Mouse (Mus musculus) heart, embryonic 14.5 days (tissue): ENCODE measurements around the gene Gid8. TPM values are rescaled to one million over a fixed set of nuclear protein-coding genes. Genes with fewer than 3 reads are reported as not detected.

Source experiments
- polyA plus RNA-seq: library from polyadenylated mRNA; unstranded; fragments of >200 nt; fragmentation: Nextera tagmentation; extraction: Ambion mirVana; gene quantifications from 2 replicates; pipeline ENCODE4 v1.2.1, GENCODE M21; 2014

Gene Gid8
- polyA plus RNA-seq, 1 experiment from 2014 or later: 50.5 TPM

Other genes with a start within 250 kb of the Gid8 start
- gene Ntsr1, start 210.1 kb upstream of the Gid8 start, polyA plus RNA-seq: 1.6 and 2.6 TPM in 2 replicates
- gene Mrgbp, start 128.8 kb upstream of the Gid8 start, polyA plus RNA-seq: 23.5 and 24.4 TPM in 2 replicates
- 54.6 and 55.0 TPM in 2 replicates for gene Ogfr, start 120.9 kb upstream of the Gid8 start, polyA plus RNA-seq
- gene Col9a3, start 112.3 kb upstream of the Gid8 start, polyA plus RNA-seq: 10.6 and 12.2 TPM in 2 replicates
- gene Tcfl5, start 67.4 kb upstream of the Gid8 start, polyA plus RNA-seq: not detected in 2 replicates
- gene Dido1, start 118 bp upstream of the Gid8 start, polyA plus RNA-seq: 16.4 and 18.9 TPM in 2 replicates
- 0.43 and 0.55 TPM in 2 replicates for gene Slc17a9, start 15.1 kb downstream of the Gid8 start, polyA plus RNA-seq
- gene Bhlhe23, start 66.8 kb downstream of the Gid8 start, polyA plus RNA-seq: not detected in 2 replicates
- gene Ythdf1, start 210.8 kb downstream of the Gid8 start, polyA plus RNA-seq: 42.6 and 45.7 TPM in 2 replicates
- 0.39 TPM in 1 of 2 replicates, not detected in the other for gene Birc7, start 218.9 kb downstream of the Gid8 start, polyA plus RNA-seq
- 47.5 and 57.4 TPM in 2 replicates for gene Nkain4, start 244.6 kb downstream of the Gid8 start, polyA plus RNA-seq